Mouse (Mus musculus): Measurements from ENCODE around the gene Peli1. TPM values are rescaled to one million over a fixed set of nuclear protein-coding genes. Genes with fewer than 3 reads are reported as not detected.

The Peli1 gene
- 10 to 100 TPM; 25.7 to 28.1 TPM for total RNA-seq (2021)
- long read RNA-seq, experiment 1, transcript Peli1-201 (7 exons, 3,514 nt) = major isoform, 5 of 6 reads
- long read RNA-seq, experiment 1, partial matches to known transcripts = 0 of 6 reads
- long read RNA-seq, experiment 1, other reads (novel, unspliced or antisense) = 1 of 6 reads
- long read RNA-seq, experiment 2, transcript Peli1-201 (7 exons, 3,514 nt) = major isoform, 21 of 22 reads
- long read RNA-seq, experiment 2, partial matches to known transcripts = 0 of 22 reads
- long read RNA-seq, experiment 2, other reads (novel, unspliced or antisense) = 0 of 22 reads

DNA sequence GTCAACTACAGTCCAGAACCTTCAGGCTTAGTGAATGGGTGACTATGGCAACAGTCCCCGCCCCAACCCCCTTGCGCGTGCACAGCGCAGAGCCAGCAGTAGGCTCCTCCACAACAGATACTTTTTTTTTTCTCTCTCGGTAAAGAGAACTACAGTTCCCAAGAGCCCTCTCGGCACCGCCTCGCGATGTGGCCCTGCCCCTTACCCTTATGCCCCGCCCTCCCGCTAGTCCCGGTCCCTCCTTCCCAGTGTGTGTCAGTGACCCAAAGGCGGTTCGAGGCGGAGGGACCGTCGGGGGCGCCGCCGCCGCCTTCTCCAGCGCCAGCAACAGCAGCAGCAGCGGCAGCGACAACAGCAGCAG is at the start of gene Peli1:
TSS of gene Peli1 (plus strand) at position 225 of the 361 bp plus-strand sequence.
- peak; percentile 82 to 91 for DNase-seq (ENCODE audit: low spot score in 2 of 2)

DNA sequence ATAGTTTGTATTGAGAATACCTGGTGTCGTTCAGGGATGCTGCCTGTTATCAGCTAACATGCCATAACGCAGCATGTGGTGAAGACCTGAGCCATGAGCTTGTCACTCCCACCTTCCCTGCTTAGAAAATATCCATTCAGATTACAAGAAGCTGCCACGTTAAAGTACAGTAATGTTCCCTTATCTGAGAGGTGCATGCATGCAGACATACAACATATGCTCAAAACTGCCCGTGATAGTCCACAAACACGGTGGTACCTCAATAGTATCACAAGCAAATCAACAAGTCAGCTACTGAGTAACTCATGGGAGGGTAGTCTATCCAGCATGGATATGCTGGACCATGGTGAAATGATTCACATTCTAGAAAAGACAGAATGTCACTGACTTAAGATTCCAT is 48.5 kb upstream of the Peli1 start:
- no peak for DNase-seq (ENCODE audit: low spot score in 2 of 2)

DNA sequence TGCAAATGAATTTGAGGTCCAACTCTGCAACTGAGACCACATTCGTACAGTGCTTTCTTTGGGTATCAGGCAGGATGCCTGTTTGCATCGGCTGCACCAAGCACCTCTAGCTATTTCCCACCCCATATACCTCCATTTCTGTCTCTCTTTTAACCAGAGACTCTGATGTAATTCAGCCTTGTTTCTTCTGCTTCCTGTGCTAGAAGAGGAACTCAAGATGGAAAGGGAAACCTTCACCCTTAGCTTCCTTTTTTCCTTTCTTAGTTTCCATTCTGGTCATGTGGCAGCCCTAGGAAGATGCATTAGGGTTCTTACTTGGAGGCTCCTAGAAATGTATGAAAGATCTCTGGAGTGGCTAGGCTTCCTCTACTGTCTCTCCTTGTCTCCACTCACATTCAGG is 44.9 kb upstream of the Peli1 start:
- DNase-seq (ENCODE audit: low spot score in 2 of 2) = no peak

DNA sequence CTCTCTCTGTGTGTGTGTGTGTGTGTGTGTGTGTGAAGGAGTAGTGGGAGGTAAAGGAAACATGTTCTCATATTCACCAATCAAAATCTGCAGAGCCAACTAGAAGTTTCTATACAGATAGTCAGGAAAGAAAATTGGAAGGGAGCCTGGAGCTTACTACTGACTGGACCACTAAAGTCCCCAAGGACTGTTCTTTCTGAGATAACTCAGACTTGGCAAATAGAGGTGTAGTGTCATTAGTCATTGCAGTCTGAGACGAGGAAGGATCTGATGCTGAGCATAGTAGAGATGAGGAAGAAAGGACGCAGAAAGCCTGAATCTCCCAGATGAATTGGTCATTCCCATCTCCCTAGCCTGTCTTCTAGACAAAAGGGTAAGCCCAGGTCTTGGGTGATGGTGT is 43.2 kb upstream of the Peli1 start:
- no peak for DNase-seq (ENCODE audit: low spot score in 2 of 2)

DNA sequence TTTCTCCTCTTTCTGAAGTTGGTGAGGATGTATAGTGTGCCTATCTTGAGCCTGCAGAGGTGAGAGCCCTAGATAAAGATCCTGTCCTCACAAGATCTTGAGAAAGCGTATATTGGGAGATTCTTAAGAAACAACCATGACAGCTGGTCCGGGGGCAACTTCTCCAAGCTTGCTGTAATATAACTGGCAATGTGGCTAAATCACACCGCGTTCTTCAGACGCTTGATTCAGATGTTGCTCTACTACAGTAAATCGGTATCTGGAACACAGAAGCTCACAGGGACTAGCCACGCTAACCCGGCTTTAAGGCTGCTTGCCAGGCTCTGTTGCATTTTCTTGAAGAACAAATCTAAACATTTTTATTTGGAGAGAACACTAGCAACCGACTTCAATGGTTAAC is 39.4 kb upstream of the Peli1 start:
- DNase-seq (ENCODE audit: low spot score in 2 of 2) = no peak

DNA sequence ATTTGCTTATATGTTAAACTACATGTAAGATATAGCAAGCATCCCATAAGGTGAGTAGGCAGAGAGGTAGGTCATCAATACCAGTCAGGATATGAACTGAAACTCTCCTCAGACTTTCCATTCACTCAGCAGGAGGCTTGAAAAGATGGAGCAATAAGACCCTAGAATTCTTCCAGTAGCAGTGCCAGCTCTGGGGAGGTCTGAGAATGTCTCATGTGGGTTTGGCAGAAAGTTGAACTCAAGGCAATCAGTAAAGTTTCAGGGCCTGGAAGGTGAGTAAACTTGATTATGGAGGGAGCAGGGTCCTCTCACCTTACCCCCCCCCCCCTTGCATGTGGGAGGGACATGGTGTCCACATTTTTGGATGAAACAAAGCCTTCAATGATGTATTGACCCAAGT is 36.5 kb upstream of the Peli1 start:
- no peak for DNase-seq (ENCODE audit: low spot score in 2 of 2)

DNA sequence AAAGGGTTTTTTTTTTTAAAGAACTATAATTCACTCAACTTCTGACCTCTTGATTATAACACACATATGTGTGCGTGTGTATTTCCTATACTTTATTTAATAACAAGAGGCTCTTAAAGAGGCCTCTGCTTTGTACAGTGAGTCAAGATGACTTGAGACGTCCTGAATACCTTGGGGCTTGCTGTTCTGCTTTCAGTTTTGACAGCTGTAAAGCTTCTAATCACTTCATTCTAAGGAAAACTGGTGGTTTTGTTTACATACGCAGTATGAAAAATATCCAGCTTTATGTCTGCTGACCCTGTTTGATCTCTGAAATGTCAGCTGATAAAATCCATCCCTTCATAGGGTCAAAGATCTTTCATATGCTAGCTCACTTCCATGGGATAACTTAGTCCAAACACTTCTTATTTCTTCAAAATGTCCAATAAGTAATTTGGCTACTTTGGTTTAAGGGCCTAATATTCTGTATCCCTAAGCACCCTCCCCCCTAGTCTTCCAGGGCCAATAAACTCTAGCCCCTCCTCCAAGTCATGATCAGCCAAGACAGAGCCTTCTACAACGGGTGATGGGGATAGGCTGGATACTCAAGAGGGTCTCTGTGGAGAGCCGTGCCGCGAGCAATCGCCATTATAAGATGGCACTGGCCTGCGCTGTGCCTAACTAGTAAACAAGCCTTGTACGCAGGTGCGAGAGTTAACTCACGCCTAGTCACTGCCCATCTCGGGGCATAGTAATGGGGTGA is 34.8 kb upstream of the Peli1 start:
- no peak for DNase-seq (ENCODE audit: low spot score in 2 of 2)

DNA sequence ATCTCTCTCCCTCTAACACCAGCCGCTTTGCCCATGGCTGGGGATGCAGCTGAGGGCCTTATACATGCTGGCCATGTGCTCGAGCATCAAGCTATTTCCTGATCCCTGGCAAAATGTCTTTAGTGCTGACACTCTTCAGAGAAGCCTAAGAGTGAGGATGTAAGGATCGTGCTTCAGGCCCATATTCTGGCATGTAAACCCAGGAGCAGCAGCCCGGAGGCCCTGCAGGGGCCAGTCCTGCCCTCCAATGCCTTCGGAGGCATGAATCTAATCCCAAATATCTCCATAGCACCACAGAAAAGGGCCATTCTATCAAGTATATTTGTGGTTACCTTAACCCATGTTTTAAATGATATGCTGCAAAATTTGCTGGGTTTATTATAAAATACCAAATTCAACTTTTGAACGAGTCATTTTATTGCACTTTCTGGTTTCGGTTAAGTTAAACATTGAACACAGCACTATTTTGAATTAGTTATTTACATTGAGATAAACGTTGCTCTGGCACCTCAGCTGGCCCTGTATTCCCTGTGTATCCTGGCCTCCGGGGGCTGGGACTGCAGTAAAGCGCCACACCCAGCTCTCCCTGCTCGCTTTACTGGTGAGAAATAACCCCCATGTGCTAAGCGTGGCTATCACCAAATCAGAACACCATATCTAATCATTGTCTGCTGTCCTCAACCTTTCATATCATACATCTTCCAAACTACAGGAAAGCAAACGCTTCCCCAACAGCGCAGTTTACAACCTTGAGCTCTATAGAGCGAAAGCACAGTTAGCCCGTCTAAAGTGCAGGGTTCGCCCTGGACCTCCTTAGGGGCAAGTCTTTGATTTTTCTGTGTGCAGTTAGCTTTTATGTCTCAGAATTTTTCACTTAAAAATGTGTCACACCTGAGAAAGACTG is 33.3 kb upstream of the Peli1 start:
- no peak for DNase-seq (ENCODE audit: low spot score in 2 of 2)

DNA sequence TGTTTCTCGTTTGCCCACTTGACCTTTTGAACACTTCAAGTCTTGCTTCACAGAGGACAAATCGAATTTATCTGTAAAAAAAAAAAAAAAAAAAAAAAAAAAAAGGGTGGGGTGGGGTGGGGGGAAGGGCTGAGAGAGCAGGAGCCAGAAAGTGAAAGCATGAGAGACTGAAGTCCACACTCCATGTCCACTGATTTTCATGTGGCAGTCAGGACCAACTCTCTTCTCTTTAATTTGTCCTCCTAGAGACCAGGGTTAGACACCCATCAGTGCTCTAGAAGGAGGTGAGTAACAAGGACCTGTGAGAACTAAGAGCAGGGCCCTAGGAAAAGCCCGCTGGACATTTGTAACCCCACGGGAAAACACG is 32.7 kb upstream of the Peli1 start:
- DNase-seq (ENCODE audit: low spot score in 2 of 2) = no peak

DNA sequence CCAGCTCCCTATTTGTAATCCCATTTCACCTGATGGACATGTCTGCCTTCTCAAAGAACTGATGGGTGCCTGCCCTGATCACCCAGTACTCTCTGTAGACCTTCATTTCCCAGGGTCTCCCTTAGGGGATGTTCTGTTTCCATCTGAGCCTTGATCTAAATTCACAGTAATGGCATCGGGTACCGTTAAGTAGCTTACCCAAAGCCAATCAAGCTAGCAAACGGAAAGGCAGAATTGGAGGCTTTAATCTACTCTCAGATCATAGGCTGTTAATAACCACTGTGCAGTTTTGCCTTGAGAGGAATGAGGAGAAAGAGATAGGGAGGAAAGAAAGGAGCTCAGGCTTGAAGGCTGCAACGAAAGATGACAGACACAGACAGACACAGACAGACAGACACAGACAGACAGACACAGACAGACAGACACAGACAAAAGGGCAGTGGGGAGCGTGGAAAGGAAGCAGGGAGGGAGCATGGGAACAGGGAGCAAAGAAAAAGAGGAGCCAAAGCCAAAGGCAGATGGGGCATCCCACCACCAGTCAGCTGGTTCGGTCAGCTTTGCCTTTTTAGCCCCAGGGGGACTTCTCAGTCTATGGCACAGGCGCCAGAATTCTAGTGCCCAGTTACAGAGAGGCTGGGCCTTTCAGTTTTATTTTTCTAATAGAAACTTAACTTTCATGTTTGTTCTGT is 30.6 kb upstream of the Peli1 start:
- no peak for DNase-seq (ENCODE audit: low spot score in 2 of 2)

DNA sequence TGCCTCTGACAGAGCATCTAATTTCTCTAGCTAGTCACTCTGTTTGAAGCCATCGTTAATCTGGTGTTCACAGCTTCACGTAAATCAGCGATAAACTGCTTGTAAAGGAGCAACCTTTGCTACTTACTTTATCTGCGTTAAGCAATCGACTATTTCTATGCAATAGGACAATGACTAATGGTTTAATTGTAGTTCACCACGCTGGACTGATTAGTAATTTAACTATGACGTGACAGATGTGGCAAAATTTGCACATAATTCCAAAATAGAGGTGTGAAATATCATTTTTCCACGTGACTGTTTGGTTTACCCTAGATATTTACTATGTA is 30.1 kb upstream of the Peli1 start:
- DNase-seq (ENCODE audit: low spot score in 2 of 2) = no peak

DNA sequence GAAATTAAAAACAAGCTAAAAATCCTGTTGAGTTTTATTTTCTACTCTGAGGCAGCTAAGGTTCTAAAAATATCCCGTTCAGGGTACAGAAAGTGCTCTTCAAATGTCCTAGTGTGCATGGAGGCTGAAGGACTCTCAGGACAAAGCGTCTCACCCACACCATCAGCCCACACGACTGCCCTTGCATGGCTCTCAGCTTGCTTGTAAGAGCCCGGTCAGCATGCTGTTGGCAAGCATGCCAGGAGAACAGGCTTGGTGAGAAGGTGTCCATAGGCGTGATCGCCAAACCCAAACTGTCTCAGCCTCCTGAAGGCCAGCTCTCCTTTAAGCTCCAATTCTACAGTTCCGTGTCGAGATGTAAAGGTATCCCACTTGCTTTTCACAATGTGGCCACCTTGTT is 29.7 kb upstream of the Peli1 start:
- DNase-seq (ENCODE audit: low spot score in 2 of 2) = no peak

DNA sequence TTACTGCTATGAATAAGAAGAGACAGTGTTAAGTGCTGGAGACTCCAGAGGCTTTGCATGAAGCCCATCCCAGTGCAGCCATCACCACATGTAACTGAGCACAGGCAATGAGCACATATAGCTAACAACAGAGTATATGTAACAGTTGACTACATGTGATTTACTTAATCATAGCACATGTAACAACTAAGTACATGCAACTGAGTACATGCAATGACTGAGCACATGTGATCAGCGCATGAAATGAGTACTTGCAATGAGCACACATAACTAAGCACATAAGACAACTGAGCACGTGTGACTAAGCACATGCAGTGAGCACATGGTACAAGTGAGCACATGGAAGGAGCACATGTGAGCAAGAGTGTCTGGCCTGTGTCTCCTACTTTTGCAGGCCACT is 29.0 kb upstream of the Peli1 start:
- no peak for DNase-seq (ENCODE audit: low spot score in 2 of 2)

DNA sequence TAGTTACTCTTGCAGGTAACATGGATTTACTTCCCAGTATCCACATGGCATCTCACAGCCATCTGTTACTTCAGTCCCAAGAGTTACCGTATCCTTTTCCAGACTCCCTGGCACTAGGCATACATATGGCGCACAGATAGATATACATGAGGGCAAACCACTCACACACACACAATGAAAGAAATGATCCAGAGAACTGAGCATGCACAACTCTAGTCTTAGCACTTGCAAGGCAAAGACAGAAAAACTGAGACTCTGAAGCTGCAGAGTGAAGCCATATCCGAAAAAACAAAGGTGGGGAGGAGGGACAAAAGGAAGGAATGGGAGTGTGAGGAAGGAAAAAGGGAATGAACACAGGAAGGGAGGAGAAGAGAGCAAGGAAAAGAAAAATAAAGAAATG is 27.8 kb upstream of the Peli1 start:
- no peak for DNase-seq (ENCODE audit: low spot score in 2 of 2)

DNA sequence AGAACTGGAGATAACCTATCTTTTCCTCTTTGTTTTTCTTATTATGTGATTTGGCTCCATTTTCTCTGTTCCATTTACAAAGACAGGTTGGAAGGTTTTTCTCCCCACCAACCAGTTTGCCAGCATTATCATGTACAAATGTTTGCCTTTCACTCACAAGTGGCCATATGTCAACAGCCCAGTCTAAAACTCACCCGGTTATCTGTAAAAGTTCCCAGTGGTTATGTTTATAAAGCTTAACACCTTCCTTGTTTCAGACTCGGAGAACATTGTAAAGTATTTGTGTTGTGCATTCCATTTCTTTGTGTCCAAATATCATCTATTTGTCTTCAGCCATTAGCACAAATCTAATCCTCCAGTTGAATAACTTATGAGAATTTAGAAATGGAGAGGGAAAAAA is 11.7 kb upstream of the Peli1 start:
- no peak for DNase-seq (ENCODE audit: low spot score in 2 of 2)

DNA sequence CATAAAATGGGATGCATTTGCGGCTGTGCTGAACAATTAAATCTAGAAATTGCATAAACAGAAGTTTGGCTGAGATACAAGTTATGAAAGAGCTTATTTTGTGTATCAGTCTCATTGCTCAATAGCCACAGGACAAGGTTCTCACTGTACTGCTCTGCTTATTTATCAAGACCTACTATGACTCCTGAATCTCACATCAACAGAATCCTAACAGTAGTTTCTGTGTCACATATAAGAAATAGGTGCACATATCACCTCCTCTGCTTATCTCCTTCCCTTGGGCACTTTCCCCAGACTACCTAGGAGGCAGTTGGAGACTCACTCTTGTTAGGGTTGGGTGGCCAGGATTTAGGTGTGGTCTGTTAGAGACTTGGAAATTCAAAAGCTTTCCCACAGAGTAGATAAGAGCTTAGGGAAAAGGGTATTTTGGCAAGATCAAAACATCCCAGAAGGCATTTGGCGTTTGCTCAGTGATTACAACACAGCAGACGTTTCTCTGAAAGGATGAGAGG is 11.2 kb upstream of the Peli1 start:
- DNase-seq (ENCODE audit: low spot score in 2 of 2) = no peak

DNA sequence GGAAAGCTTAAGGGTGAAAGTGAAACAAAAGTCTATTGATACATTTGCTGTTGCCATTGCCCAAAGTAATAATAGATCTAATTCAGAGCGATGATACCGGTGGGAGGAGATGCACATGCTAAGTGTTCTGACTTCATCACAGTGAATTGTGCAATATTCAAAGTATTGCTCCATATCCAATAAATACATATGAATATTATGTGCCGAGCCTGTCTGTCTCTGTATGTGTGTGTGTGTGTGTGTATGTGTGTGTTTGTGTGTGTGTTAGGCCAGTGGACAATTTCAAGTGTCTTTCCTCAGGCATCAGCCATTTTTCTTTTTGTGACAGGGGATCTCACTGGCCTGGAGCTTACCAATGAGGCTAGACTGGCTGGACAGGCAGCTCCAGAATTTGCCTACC is 9.9 kb upstream of the Peli1 start:
- DNase-seq (ENCODE audit: low spot score in 2 of 2) = no peak

DNA sequence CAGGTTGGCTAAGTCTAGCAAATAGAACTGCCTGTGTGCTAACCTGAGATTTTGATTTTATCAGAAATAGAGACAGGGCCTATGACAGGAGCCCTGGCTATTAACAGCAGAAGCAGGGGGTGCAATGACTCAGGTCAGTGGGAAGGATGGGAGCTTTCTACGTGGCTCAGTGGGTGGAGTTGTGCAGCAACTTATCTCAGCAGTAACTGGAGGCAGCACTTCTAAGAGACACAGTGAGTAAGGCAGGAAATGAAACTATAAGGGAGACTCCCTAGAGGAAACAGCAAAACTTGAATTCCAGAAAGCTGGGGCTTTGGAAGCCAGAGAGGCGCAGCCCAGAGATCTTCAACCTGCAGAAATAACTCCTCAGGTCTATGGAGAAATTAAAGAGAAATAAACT is 8.4 kb upstream of the Peli1 start:
- no peak for DNase-seq (ENCODE audit: low spot score in 2 of 2)

DNA sequence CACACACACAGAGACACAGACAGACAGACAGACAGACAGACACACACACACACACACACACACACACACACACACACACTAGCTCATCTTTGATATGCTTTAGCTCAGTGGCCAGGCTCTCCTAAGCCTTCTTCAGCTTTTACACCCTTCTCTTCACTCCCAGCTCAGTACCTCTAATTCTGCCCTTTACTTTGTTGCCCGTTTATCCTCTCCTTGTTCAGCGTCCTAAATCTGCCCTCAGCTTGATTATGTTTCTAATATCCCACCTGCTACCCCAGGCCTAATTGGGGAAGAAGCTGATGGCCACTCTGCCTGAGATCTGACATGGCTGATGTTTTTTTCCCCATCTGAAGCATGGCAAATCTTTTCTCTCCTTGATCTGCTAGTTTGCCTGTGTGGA is 2.7 kb upstream of the Peli1 start:
- DNase-seq (ENCODE audit: low spot score in 2 of 2) = no peak

DNA sequence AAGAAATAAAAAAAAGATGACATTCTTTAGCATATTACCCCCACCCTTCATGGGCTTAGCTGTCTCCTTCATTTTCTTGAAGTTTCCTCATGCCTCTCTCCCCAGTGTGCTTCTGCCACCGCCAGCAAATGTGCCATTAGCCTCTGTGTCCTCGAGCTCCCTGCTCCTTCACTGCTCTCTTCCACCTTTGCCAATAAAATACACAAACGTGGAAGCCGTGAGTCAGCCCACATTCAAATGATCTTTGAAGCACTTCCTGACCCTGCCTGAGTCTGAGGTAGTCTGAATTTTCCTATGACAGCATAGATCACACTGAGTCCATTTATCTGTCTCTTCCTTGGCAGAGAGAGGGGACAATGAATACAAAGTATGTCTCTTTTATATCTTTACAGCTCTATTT is 1.5 kb upstream of the Peli1 start:
- no peak for DNase-seq (ENCODE audit: low spot score in 2 of 2)

All from adrenal gland, postnatal 4 days (tissue).